Mouse (Mus musculus) lung, postnatal 14 days (tissue): ENCODE results near the gene Lrba.
A peak's percentile ranks its signal among the peaks of the same experiment; 100 is the strongest.

Experiments
- DNase-seq: peaks from one replicate; pipeline ENCODE4 v3.0.0; 2021

Lrba gene

GRCm38 (mm10) chr3:86522880-86523505 lies 298.5 kb downstream of the Lrba start:
- DNase-seq, result no peak

DNA sequence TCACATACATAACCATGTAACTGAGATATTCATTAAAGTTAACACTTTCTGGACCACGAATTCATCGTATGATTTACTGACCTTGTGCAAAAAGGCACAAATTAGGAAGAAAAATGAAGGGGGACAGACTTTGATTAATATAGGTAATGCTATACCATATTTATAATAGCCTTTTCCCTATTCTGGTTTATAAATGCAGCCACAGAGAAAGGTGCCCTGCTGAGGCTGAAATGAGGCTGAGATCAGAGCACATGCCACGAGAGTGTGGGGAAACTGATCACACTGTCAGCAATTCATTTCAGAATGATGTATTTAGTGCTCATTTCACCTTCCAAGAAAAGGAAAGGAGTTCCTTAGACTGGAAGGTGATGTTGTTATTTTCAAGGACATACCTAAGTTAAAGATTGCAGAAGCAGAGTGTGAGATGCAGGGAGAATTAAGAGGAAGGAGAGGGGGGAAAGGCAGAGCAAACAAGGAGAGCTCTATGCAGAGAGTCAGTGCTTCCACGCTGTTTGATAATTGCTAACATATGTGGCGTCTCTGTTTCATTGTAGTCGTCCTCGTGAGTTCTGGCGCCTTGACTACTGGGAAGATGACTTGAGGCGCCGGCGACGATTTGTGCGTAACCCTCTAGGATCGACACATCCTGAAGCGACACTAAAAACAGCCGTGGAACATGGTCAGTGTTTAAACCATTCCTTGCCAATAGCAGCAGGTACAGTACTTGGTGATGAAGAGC lies 307.2 kb downstream of the Lrba start:
- no peak for DNase-seq

DNA sequence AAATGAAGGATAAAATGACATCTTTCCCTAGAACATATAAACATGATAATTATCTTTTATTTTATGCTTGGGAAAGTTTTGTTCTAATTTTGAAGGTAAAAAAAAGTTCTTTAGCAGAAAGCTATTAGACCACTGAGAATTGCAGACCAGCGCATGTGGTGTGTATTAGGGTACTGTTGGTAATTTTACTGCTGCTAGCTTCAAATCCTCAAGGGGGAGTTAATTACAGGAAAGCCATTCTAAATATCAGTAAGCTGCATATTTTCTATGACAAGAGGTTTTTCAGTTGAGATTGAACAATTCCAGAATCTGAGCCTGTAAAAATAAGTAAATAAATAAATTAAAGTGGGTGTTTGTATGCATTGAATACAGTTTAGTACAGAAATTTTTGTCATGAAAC lies 312.3 kb downstream of the Lrba start:
- DNase-seq, result no peak

- no peak for DNase-seq
Observed at GRCm38 (mm10) chr3:86538645-86539554, 314.4 kb downstream of the Lrba start.

DNA sequence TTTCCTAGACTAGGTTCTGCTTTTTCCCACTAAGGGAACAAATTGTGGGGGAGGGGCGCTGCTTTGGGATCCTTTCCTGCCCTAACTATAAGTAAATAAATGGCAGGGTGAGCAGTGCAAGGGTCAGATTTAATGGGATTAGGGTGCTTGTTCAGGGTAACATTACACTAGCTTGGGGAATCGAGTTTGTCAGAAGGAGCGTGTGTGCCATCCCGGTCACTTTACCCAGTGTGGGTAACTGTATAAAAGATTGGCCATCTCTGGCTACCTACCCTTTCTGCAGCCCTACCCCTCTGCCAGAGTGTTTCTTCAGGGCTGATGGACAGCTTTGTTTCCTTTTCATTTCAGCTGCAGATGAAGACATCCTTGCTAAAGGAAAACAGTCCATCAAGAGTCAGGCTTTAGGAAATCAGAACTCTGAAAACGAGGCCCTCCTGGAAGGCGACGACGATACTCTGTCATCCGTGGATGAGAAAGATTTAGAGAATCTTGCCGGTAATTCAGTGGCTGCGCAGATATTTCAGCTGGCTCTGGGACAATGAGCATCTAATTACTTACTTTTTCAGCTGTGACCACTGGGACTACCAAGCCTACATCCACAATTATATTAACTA lies 315.2 kb downstream of the Lrba start:
- no peak for DNase-seq

DNA sequence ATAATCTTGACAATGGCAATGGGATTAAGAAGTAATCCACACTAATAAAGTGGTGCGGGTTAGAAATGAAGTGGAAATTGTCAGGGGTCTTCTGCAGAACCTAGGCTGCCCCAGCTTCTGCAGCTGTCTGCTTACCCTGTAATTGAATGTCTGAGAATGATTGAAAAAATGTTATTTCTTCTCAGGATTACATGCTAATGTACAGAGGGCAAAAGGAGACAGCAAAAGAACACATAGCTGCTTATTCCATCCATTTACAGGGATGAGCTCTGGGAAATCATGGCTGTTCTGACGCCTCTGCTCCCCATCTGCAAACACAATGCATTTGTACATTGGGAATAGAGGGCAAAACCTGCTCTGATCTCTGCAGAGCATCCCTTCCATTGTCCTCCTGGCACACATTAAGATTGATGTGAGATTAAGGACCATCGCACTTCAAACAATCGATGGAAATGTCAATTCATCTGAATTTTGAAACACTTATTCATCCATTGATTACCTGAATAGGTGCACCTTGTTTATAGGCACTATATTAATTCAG lies 316.7 kb downstream of the Lrba start:
- DNase-seq, result no peak

DNA sequence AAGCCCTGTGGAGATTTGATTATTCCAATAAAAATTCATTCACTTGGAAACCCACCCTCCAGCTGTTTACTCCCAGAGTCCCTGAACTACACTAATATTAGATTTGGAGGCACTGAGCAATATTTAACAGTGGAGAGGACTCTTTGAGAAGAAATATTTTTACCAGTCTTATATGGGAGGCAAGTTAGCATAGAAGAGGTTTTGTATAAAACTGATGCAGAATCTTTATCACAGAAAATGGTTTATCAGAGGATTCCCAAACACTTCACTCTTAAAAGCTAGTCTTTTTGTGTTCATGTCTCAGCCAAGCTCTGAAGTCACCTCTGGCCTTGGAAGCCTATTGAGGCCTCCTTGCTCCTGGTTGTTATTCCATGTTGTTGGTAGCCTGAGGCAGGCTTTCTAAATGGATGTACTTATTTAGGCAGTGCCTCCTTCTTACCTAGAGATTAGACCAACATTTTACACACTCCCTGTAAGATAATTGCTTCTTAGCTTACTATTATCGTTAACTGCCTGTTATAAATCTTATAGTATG lies 317.4 kb downstream of the Lrba start:
- DNase-seq, result no peak

DNA sequence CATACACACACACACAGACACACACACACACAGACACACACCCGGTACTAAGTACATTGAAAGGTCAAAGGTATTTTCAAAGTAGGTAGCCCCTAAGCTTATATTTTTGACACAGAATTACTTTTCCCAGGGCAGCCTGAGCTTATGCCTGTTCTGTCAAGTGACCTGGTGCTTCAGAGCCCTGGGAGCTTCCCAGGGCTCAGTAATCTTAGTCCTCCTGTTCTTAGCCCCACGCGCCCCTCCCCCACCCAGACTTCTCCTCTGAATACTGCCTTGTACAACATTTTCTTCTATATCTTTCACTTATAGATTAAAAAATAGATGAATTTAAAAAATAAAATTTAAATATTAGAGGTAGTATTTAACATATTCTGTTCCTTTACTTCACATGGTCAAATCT lies 320.3 kb downstream of the Lrba start:
- no peak for DNase-seq

- DNase-seq, result no peak
Observed at GRCm38 (mm10) chr3:86545945-86546344, 321.5 kb downstream of the Lrba start.

- peak; percentile 32 for DNase-seq
Observed at GRCm38 (mm10) chr3:86546471-86547250, 322.2 kb downstream of the Lrba start.

DNA sequence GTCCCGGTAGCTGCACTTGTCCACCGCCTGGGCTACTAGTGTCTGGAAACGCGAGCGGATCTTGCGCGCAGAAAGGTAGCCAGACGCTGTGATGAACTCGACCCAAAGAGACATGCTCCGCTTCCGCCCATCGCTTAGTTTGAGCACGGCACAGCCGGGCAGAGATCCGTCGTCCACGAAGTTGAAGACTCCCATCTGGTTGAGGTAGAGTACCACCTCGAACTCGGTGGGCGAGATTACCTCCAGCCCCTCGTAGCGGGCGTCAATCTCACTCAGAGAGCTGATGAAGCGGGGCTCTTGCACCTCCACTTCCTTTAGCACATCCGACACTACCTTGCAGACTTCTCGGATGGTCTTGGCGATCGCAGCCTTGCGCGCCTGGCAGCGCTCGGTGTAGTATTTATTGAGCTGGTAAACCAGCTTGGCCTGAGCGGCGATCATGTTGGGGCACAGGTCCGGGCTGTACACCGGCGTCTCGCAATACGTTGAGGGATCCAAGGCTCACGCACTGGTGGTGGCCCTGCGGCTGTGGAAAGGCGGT lies 322.8 kb downstream of the Lrba start:
- DNase-seq, result no peak

DNA sequence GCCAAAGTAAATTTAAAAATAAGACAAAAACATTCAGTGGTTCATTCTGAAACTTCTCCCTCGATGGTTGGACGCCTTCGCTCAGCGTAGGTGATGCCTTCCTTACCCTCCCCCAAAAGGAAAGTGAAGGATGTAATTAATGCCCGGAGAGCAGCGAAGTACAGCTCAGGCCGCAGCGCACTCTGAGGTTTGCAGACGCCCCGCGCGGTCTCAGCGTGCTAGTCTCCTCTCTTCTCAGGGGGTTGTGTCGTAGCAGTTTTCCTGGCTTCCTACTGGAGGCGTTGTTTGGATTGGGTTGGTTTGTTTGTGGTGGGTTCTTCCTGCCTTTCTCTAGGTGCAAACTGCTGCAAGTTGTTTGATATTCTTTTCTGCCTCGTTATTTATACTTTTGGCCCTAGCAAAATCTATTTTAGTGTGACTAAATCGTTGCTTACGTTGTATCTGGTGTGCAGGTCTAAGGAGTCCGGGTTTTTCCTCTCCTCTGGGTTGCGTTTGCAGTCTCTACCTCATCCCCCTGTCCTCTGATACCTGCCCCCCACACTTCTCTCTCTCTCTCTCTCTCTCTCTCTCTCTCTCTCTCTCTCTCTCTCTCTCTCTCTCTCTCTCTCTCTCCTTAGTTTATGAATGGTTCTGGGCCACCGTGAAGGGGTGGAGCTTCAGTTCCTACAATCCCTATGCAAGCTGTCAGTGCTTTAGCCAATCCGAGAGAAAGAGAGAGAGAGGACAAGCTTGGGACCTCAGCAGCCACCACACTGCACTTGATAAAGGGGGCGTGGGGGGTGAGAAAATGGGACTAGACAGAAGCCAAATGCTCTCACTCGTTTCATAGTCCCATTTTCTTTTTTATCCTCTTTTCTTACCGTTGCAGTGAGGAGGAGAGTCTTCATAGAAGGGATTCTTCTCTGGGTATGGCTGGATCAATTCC lies 323.9 kb downstream of the Lrba start, which contains the start of gene Mab21l2:
Gene Mab21l2 (minus strand): TSS at position 539 of the 925 bp plus-strand sequence.
- DNase-seq, result no peak

GRCm38 (mm10) chr3:86550301-86551010 lies 326.0 kb downstream of the Lrba start:
- DNase-seq, result no peak

GRCm38 (mm10) chr3:86551011-86551728 lies 326.7 kb downstream of the Lrba start:
- no peak for DNase-seq

GRCm38 (mm10) chr3:86552170-86552569 lies 327.7 kb downstream of the Lrba start:
- DNase-seq, result no peak

DNA sequence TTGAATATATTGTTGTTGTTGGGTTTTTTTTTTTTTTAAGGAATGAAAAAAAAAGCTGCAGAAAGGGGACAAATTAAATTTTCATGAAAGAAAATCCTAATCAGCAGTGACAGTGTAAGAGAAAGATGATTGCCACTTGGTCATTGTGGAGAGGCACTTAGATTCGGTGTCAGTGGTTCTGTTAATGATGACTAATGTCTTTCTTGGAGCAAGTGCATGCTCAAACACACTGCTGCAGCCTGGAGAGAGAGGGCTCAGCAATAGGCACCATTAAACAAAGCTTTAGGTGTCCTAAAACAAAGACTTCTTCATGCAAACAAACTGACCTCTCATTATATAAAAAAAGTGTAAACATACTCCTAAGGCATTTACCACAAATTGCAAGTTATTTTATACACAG lies 334.5 kb downstream of the Lrba start:
- no peak for DNase-seq

DNA sequence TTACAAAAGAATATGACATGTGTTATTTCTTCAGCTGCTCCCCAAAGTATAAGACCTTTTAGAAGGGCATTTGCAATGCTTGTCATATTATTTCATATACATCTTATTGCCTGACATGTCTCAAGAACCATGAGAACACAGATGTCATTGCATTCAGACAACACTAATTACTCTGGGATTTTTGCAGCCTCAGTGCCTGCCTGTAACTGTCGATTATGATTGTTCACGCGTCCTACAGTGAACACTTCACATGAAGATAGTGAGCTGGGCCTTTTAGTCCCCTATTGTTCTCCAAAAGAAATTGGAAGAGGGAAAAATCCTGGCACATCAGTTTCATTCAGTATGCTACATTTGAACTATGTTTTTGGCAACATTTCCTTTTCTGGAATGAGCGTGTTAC lies 335.2 kb downstream of the Lrba start:
- DNase-seq, result no peak

DNA sequence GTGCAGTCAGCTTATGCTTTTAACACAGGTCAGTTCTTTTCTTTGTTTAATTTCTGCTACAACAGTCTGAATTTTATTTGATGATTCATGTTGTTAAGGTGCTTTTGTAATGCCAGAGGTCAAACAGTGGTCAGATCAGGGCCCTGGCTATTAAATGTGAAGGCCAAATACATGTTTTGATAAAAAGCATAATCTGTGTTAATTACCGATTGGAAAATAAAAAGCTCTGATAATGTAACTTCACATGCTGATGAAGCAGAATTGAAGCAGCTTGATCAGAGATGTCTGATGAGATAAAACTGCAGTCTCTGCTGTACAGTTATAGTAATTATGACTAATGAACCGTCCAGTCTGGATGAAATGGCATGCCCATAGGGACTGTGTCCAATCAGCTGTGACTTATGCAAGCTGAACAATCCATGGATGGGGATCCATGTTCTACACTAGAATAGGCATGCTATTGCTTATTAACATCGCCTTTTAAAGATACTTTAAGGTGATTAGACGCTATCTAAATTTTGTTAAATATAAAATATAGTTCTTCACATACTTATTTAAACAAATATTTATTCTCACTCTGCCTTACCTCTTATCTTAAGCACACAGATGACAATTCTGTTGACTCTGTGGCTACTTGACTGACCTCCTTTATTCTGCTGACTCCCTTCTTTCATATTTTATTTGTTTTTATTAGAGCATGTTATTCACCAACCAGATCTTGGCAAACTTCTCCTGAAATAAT lies 336.0 kb downstream of the Lrba start:
- DNase-seq, result no peak
